Mouse (Mus musculus) ES-Bruce4 (cell line): ENCODE data around the gene Insyn1.

Source experiments
- CTCF ChIP-seq: IDR thresholded peaks from one replicate; pipeline ENCODE4 v1.8.1; 2011; ENCODE audit warnings: low read depth, low read length
- EP300 ChIP-seq: IDR thresholded peaks from 2 replicates; pipeline ENCODE4 v1.6.1; 2011; ENCODE audit warnings: low read depth, low read length; ENCODE audit not compliant: insufficient read depth
- POLR2A ChIP-seq: IDR thresholded peaks from one replicate; pipeline ENCODE4 v1.8.1; 2011; ENCODE audit warnings: low read length; ENCODE audit not compliant: insufficient read depth

GRCm38 (mm10) chr9:58513749-58514148 lies 25.3 kb downstream of the Insyn1 start:
- TF ChIP-seq CTCF (no peak), POLR2A (no peak), EP300 (no peak)
